Mouse (Mus musculus) megakaryocyte, embryonic 14.5 days (primary cell): ENCODE data around the gene Guca1a.
"Not testable (repeated sequence)": the region's sequence is repeated elsewhere in the genome, so short reads cannot be mapped to it uniquely, and the experiment has no call there.

Experiments
- FLI1 ChIP-seq: IDR thresholded peaks from 2 replicates; pipeline ENCODE4 v1.6.1; 2012; ENCODE audit warnings: low read length, inconsistent platforms, mixed read lengths
- GATA1 ChIP-seq: IDR thresholded peaks from 3 replicates; pipeline ENCODE4 v1.6.1; 2012; ENCODE audit warnings: mixed read lengths, low read length, inconsistent platforms, borderline replicate concordance

GRCm38 (mm10) chr17:47422616-47423015 is 22.2 kb upstream of the Guca1a start:
- TF ChIP-seq GATA1, FLI1: not testable (repeated sequence)
